Mouse (Mus musculus): ENCODE data around the gene Myl6.

Myl6 gene

GRCm38 (mm10) chr10:128493695-128494666 is at the start of gene Myl6:
Gene Myl6 (minus strand): TSS chr10:128494145.
- peak; percentile 98 to 99 for DNase-seq (ENCODE audit: low spot score in 2 of 2)

GRCm38 (mm10) chr10:128543100-128543499 is 49.2 kb upstream of the Myl6 start:
- no peak for DNase-seq (ENCODE audit: low spot score in 2 of 2)

- DNase-seq (ENCODE audit: low spot score in 2 of 2), result no peak
Observed at GRCm38 (mm10) chr10:128538340-128538870, 44.5 kb upstream of the Myl6 start.

- peak; percentile 93 to 95 for DNase-seq (ENCODE audit: low spot score in 2 of 2)
Observed at GRCm38 (mm10) chr10:128536266-128536940, 42.5 kb upstream of the Myl6 start.

- DNase-seq (ENCODE audit: low spot score in 2 of 2), result no peak
Observed at GRCm38 (mm10) chr10:128535624-128536265, 41.8 kb upstream of the Myl6 start.

- DNase-seq (ENCODE audit: low spot score in 2 of 2), result no peak
Observed at GRCm38 (mm10) chr10:128535206-128535605, 41.3 kb upstream of the Myl6 start.

- no peak for DNase-seq (ENCODE audit: low spot score in 2 of 2)
Observed at GRCm38 (mm10) chr10:128526366-128527356, 32.7 kb upstream of the Myl6 start.

- peak; percentile 82 to 88 for DNase-seq (ENCODE audit: low spot score in 2 of 2)
Observed at GRCm38 (mm10) chr10:128525671-128526308, 31.8 kb upstream of the Myl6 start, which contains the start of gene Esyt1. Gene Esyt1 (minus strand): TSS chr10:128525871.

- peak; percentile 54 to 58 for DNase-seq (ENCODE audit: low spot score in 2 of 2)
Observed at GRCm38 (mm10) chr10:128524732-128525662, 31.1 kb upstream of the Myl6 start.

GRCm38 (mm10) chr10:128524111-128524731 is 30.3 kb upstream of the Myl6 start:
- DNase-seq (ENCODE audit: low spot score in 2 of 2), result no peak

- no peak for DNase-seq (ENCODE audit: low spot score in 2 of 2)
Observed at GRCm38 (mm10) chr10:128522351-128522750, 28.4 kb upstream of the Myl6 start.

- no peak for DNase-seq (ENCODE audit: low spot score in 2 of 2)
Observed at GRCm38 (mm10) chr10:128520591-128520990, 26.6 kb upstream of the Myl6 start.

- DNase-seq (ENCODE audit: low spot score in 2 of 2), result peak; percentile 37 to 53
Observed at GRCm38 (mm10) chr10:128518833-128519232, 24.9 kb upstream of the Myl6 start.

GRCm38 (mm10) chr10:128516677-128517076 is 22.7 kb upstream of the Myl6 start:
- no peak for DNase-seq (ENCODE audit: low spot score in 2 of 2)

GRCm38 (mm10) chr10:128516029-128516428 is 22.1 kb upstream of the Myl6 start:
- no peak for DNase-seq (ENCODE audit: low spot score in 2 of 2)

GRCm38 (mm10) chr10:128515044-128515443 is 21.1 kb upstream of the Myl6 start:
- no peak for DNase-seq (ENCODE audit: low spot score in 2 of 2)

- no peak for DNase-seq (ENCODE audit: low spot score in 2 of 2)
Observed at GRCm38 (mm10) chr10:128511761-128512160, 17.8 kb upstream of the Myl6 start.

- no peak for DNase-seq (ENCODE audit: low spot score in 2 of 2)
Observed at GRCm38 (mm10) chr10:128511189-128511588, 17.2 kb upstream of the Myl6 start.

- DNase-seq (ENCODE audit: low spot score in 2 of 2), result no peak
Observed at GRCm38 (mm10) chr10:128510301-128510700, 16.4 kb upstream of the Myl6 start.

All from right cerebral cortex, adult 2 months (tissue).